ENCODE assay signal across 20 mouse cellular contexts in genomic region chr1:185243013-185243412, GRCm38 (mm10). TPM values are rescaled to one million over a fixed set of nuclear protein-coding genes. Genes with fewer than 3 reads are reported as not detected.
DNase-seq lines count a peak whose midpoint lies in the region; ATAC-seq lines count a peak whose summit lies in the region.
"Had no signal": no experiment of that assay in that cellular context is flagged by ENCODE, and none has a peak within 500 bp of the region (broad histone marks: within the 10 kb centered on the region; RNA-seq: fewer than 3 reads in every experiment).

No protein-coding gene starts in this region.

- ATAC-seq in forebrain, embryonic 16.5 days = 0 out of 2 replicates have a peak, but pooled peaks have one; percentile 18
- no peak for ATAC-seq in forebrain, embryonic 12.5 days (ENCODE audit: low FRiP score)
- ATAC-seq in heart, embryonic 12.5 days (ENCODE audit: insufficient number of reproducible peaks, low FRiP score) = no peak
- no peak for ATAC-seq in midbrain, embryonic 15.5 days (replicated peaks)
- ATAC-seq: forebrain, embryonic 13.5 days; forebrain, postnatal 0 days had no signal

- H3K4me3 ChIP-seq in forebrain, embryonic 16.5 days (replicated peaks; ENCODE audit: low read length) = no peak overlapping the region
- H3K4me3 ChIP-seq in forebrain, embryonic 12.5 days (replicated peaks) = no peak overlapping the region
- H3K4me3 ChIP-seq in heart, embryonic 12.5 days = no peak overlapping the region
- H3K4me3 ChIP-seq in midbrain, embryonic 15.5 days = no peak overlapping the region
- H3K4me3 ChIP-seq: embryonic facial prominence, embryonic 10.5 days; embryonic facial prominence, embryonic 12.5 days; forebrain, embryonic 13.5 days had no signal

- no peak overlapping the region for H3K9ac ChIP-seq in forebrain, embryonic 16.5 days (replicated peaks; ENCODE audit: low read depth, low read length)
- no peak overlapping the region for H3K9ac ChIP-seq in forebrain, embryonic 12.5 days
- H3K9ac ChIP-seq in heart, embryonic 12.5 days = no peak overlapping the region
- no peak overlapping the region for H3K9ac ChIP-seq in midbrain, embryonic 15.5 days
- H3K9ac ChIP-seq: embryonic facial prominence, embryonic 12.5 days; forebrain, embryonic 13.5 days; forebrain, postnatal 0 days had no signal

- H3K27ac ChIP-seq in forebrain, embryonic 16.5 days (ENCODE audit: low read length) = no peak overlapping the region
- no peak overlapping the region for H3K27ac ChIP-seq in forebrain, embryonic 12.5 days
- no peak overlapping the region for H3K27ac ChIP-seq in heart, embryonic 12.5 days (ENCODE audit: poor library complexity, severe bottlenecking)
- H3K27ac ChIP-seq in midbrain, embryonic 15.5 days = no peak overlapping the region
- H3K27ac ChIP-seq: embryonic facial prominence, embryonic 10.5 days; embryonic facial prominence, embryonic 12.5 days; forebrain, embryonic 13.5 days had no signal

- 33% methylated on average over 8 of the region's 8 CpGs for whole genome bisulfite sequencing in forebrain, embryonic 16.5 days
- 55% methylated on average over 8 of the region's 8 CpGs for WGBS in forebrain, embryonic 12.5 days
- WGBS in heart, embryonic 12.5 days = 89% methylated on average over 8 of the region's 8 CpGs
- 81% methylated on average over 8 of the region's 8 CpGs for WGBS in midbrain, embryonic 15.5 days

- peak; percentile 41 for DNase-seq in heart, adult 11 months
- DNase-seq in layer of hippocampus, adult 9-11 months = peak; percentile 44
- DNase-seq in layer of hippocampus, adult 11-12 months (ENCODE audit: low spot score) = no peak
- peak; percentile 54 for DNase-seq in brain, adult 2 months (ENCODE audit: low read depth, low spot score)
- DNase-seq: adrenal gland, adult 2 months; adrenal gland, postnatal 10 days; adrenal gland, postnatal 25 days; cerebellum, adult 11-12 months; cerebellum, adult 2 months; cerebellum, adult 9-10 months; cerebellum, postnatal 10 days; cerebellum, postnatal 25 days; forebrain, postnatal 0 days had no signal

- H3K4me1 ChIP-seq in forebrain, embryonic 16.5 days (replicated peaks; ENCODE audit: control insufficient read depth, insufficient read depth, low read length) = peaks cover 3% of the 10 kb centered on the region
- no peaks in the 10 kb centered on the region for H3K4me1 ChIP-seq in forebrain, embryonic 12.5 days
- no peaks in the 10 kb centered on the region for H3K4me1 ChIP-seq in heart, embryonic 12.5 days (replicated peaks)
- H3K4me1 ChIP-seq in midbrain, embryonic 15.5 days = no peaks in the 10 kb centered on the region
- H3K4me1 ChIP-seq: embryonic facial prominence, embryonic 10.5 days; embryonic facial prominence, embryonic 12.5 days had no signal

- no peak overlapping the region for H3K4me2 ChIP-seq in forebrain, embryonic 16.5 days (ENCODE audit: low read length)
- H3K4me2 ChIP-seq in forebrain, embryonic 12.5 days = no peak overlapping the region
- no peak overlapping the region for H3K4me2 ChIP-seq in heart, embryonic 12.5 days
- H3K4me2 ChIP-seq in midbrain, embryonic 15.5 days = no peak overlapping the region
- H3K4me2 ChIP-seq: embryonic facial prominence, embryonic 12.5 days; forebrain, embryonic 13.5 days had no signal

- no peaks in the 10 kb centered on the region for H3K9me3 ChIP-seq in forebrain, embryonic 16.5 days (ENCODE audit: control insufficient read depth, low read length)
- no peaks in the 10 kb centered on the region for H3K9me3 ChIP-seq in forebrain, embryonic 12.5 days
- no peaks in the 10 kb centered on the region for H3K9me3 ChIP-seq in heart, embryonic 12.5 days (replicated peaks)
- no peaks in the 10 kb centered on the region for H3K9me3 ChIP-seq in midbrain, embryonic 15.5 days
- H3K9me3 ChIP-seq: embryonic facial prominence, embryonic 10.5 days; embryonic facial prominence, embryonic 12.5 days; forebrain, embryonic 13.5 days had no signal

- H3K36me3 ChIP-seq in forebrain, embryonic 16.5 days (ENCODE audit: control insufficient read depth, insufficient read depth) = peaks cover 22% of the 10 kb centered on the region
- peaks cover 51% of the 10 kb centered on the region for H3K36me3 ChIP-seq in forebrain, embryonic 12.5 days (replicated peaks)
- H3K36me3 ChIP-seq in heart, embryonic 12.5 days = peaks cover 74% of the 10 kb centered on the region
- peaks cover 30% of the 10 kb centered on the region for H3K36me3 ChIP-seq in midbrain, embryonic 15.5 days (replicated peaks)

- no peaks in the 10 kb centered on the region for H3K27me3 ChIP-seq in forebrain, embryonic 16.5 days (replicated peaks; ENCODE audit: control insufficient read depth, insufficient read depth, low read length)
- H3K27me3 ChIP-seq in forebrain, embryonic 12.5 days = no peaks in the 10 kb centered on the region
- H3K27me3 ChIP-seq in heart, embryonic 12.5 days (replicated peaks) = no peaks in the 10 kb centered on the region
- H3K27me3 ChIP-seq in midbrain, embryonic 15.5 days (replicated peaks) = no peaks in the 10 kb centered on the region
- H3K27me3 ChIP-seq: embryonic facial prominence, embryonic 12.5 days; forebrain, embryonic 13.5 days had no signal

RNA-seq across cellular contexts. Expression of gene Rab3gap2, which starts 39.1 kb away (rescaled TPM):
- 29.0 and 30.2 TPM in 2 replicates for polyA plus RNA-seq in forebrain, embryonic 16.5 days (2015; fragmentation: Nextera tagmentation; extraction: Ambion mirVana)
- polyA plus RNA-seq in forebrain, embryonic 12.5 days (2016; fragmentation: Nextera tagmentation; extraction: Ambion mirVana) = 24.0 and 24.5 TPM in 2 replicates
- 19.0 and 19.1 TPM in 2 replicates for polyA plus RNA-seq in heart, embryonic 12.5 days (2016; fragmentation: Nextera tagmentation; extraction: Ambion mirVana)
- 25.0 and 26.9 TPM in 2 replicates for polyA plus RNA-seq in midbrain, embryonic 15.5 days (2015; fragmentation: Nextera tagmentation; extraction: Ambion mirVana)
